Mouse (Mus musculus): ENCODE results near the gene Calcoco1. TPM values are rescaled to one million over a fixed set of nuclear protein-coding genes. Genes with fewer than 3 reads are reported as not detected.
A peak's percentile ranks its signal among the peaks of the same experiment; 100 is the strongest.
"Not testable (repeated sequence)": the region's sequence is repeated elsewhere in the genome, so short reads cannot be mapped to it uniquely, and the experiment has no call there.

The Calcoco1 gene
- polyA plus RNA-seq, 1 experiment from 2014 or later, result 33.5 TPM

DNA sequence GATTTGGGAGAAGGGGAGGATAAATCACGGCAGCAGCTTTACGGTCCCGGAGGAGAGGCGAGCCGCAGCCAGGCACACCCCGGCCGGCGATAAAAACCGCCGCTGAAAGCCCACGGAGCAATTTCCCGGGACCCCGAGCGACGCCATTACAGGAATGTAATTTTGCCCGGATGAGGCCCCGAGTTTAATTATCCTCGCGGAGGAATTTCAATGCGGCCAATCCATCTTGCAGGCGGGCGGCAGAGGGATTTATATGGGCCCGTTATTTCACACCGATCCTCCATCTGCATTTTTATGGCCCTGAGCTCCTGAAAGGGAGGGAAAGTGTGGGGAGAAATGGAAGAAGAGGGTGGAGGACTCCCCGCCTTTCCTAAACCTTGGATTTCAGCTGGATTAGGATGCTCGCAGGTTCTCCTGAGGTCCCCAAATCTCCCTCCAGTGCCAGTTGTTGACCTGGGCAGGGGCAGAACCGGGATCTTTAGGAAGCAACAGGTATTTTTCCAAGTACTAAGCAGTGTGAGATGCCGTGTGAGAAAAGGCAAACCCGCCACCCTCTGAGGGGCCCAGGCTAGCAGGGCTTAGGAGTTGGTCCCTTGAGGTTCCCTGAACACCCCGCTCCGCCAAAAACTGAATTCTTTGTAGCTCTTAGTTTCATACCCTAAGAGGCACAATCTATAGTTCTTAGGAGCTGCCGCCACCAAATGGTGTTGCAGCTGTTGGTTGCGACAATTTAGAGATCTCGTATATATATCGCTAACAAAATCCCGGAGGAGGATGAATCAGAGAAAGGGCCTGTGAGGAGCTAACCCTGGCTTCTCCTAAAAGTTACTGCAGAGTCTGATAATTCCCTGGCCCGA, 49.5 kb downstream of the Calcoco1 start, which contains the start of gene Atp5g2:
Atp5g2 (minus strand) TSS at position 138 of the 857 bp plus-strand sequence.
- Histone ChIP-seq H3K4me3 (peak within 1 kb of the TSS; percentile 87), H3K27me3 (ENCODE audit: low read depth, poor library complexity, severe bottlenecking) (no peaks in the 10 kb centered on the region), H3K27ac (peak within 1 kb of the TSS; percentile 100), H3K9me3 (replicated peaks) (no peaks in the 10 kb centered on the region), H3K36me3 (peaks cover 19% of the 10 kb centered on the region), H3K4me1 (peaks cover 49% of the 10 kb centered on the region)
- DNase-seq (ENCODE audit: low spot score), result peak; percentile 72
- WGBS, result 2% methylated on average over 37 of the region's 37 CpGs

DNA sequence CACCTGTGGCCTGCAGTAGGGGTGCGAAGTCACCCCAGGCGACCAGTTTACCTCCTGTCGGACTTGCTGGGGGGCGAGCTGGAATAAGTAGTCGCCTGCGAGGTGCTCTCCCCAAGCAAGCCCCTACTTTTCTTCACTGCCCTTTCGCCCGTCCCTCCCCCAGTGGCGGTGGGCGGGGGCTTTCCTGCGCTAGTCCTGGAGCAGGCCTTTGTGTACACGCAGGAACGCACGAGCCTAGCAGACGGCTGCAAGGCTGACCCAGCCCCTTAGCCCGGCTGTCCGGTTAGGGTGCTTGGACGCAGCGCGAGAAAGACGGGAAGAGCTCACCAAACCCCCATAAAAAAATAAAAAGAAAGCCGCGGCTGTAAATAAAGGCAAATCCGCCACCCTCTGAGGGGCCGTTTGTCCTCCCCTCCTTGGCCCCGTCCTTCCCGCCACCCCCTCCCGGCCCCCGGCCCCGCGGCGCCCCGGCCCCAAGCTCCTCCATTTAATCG, 50.2 kb downstream of the Calcoco1 start:
- WGBS, result under 1% methylated on average over 33 of the region's 34 CpGs
- peak; percentile 91 for DNase-seq (ENCODE audit: low spot score)
- H3K27ac ChIP-seq, result peak overlapping the region; percentile 100

DNA sequence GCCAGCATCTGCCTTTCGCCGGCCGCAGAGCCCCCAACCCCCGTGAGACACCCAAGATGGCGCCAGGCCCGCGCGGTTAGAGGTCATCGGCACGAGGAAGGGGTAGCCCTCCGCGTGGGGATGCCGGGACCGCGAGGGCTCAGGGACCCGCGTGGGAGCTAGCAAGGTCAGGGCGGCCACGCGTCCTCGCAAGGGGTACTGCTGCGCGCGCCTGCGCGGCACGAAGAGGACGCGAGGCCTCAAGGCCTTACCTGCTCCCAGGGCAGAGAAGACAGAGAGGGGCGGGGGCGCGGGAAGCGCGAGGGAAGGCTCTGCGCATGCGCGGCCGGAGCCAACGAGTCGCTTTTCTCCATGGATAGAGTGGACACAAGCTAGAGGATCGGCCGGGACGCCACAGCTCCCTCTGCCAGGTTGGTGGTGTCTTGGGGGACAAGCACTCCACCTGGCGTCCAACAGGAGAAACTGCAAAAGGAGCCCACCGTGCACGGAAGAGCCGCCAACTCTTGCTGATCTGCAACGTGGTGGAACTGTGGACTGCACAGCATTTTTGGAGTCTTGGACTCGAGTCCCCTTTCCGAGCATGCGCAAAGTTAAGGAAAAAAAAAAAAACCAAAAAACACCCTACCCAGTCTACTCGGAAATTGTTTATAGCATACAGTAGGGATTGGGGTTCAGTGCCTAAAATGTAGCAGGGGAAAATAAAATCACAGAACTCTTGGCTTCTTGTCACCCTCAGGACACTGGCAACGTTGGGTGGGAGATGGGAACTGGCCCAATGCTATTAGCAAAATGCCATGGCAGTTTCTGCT, 51.0 kb downstream of the Calcoco1 start:
- peaks cover 49% of the 10 kb centered on the region for H3K4me1 ChIP-seq
- H3K36me3 ChIP-seq, result peaks cover 34% of the 10 kb centered on the region
- peak overlapping the region; percentile 100 for H3K27ac ChIP-seq
- H3K4me3 ChIP-seq, result peak overlapping the region; percentile 87
- DNase-seq (ENCODE audit: low spot score), result peak; percentile 100
- under 1% methylated on average over 53 of the region's 53 CpGs for WGBS
- H3K27me3 ChIP-seq (ENCODE audit: low read depth, poor library complexity, severe bottlenecking), result no peaks in the 10 kb centered on the region
- no peaks in the 10 kb centered on the region for H3K9me3 ChIP-seq (replicated peaks)

More for the DNA sequence above, 50.2 kb downstream of the Calcoco1 start:
- Histone ChIP-seq H3K27me3 (ENCODE audit: low read depth, poor library complexity, severe bottlenecking) (no peaks in the 10 kb centered on the region), H3K4me1 (peaks cover 49% of the 10 kb centered on the region), H3K4me3 (peak overlapping the region; percentile 87), H3K36me3 (peaks cover 26% of the 10 kb centered on the region), H3K9me3 (replicated peaks) (no peaks in the 10 kb centered on the region)

DNA sequence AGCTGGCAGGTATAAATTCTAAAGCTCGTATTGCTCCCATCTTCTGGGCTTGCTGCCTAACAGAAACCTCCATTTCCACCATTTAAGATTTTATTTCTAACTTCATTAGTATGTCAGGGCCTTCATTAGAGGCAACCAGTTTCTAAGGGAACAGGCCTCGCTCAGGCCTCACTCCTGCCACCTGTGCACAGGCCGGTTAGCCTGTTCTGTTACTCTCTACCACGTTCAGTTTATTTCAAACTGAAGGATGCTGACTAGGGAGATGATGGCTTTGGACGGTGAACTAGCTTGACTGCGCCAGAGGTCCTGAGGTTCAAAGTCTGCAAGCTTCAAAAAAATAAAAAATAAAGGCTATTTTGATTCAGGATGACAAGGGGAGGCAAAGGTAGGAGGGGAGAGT, 51.7 kb downstream of the Calcoco1 start:
- H3K4me1 ChIP-seq, result peaks cover 49% of the 10 kb centered on the region
- WGBS, result 19% methylated on average over 6 of the region's 6 CpGs
- H3K4me3 ChIP-seq, result peak overlapping the region; percentile 87
- no peaks in the 10 kb centered on the region for H3K9me3 ChIP-seq (replicated peaks)
- H3K36me3 ChIP-seq, result peaks cover 41% of the 10 kb centered on the region
- H3K27me3 ChIP-seq (ENCODE audit: low read depth, poor library complexity, severe bottlenecking), result no peaks in the 10 kb centered on the region
- no peak for DNase-seq (ENCODE audit: low spot score)
- H3K27ac ChIP-seq, result peak overlapping the region; percentile 100

DNA sequence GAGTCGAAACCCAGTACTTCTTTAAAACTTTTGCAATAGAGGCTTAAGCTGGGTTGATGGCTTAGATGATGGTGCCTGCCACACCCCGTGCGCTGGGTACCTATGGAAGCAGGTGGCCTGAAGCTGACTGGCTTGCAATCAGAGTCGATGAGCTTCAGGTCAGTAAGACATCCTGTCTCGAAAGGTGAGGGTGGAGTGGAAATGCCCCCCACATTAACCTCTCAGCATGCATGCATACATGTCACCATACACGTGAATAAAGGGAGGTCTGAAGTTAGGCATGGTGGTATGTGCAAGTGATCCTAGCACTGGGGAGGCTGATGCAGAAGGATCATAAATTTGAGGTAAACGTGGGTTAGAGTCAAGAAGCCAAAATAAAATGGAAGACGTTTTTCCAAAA, 52.4 kb downstream of the Calcoco1 start:
- Histone ChIP-seq H3K4me1 (peaks cover 49% of the 10 kb centered on the region), H3K27me3 (ENCODE audit: low read depth, poor library complexity, severe bottlenecking) (no peaks in the 10 kb centered on the region), H3K9me3 (replicated peaks) (no peaks in the 10 kb centered on the region), H3K36me3 (peaks cover 48% of the 10 kb centered on the region), H3K27ac (peak overlapping the region; percentile 32; the same call in 1 of the 2 replicates), H3K4me3 (peak overlapping the region; percentile 87; the same call in 1 of the 2 replicates)
- DNase-seq (ENCODE audit: low spot score), result no peak
- 89% methylated on average over 8 of the region's 8 CpGs for WGBS

DNA sequence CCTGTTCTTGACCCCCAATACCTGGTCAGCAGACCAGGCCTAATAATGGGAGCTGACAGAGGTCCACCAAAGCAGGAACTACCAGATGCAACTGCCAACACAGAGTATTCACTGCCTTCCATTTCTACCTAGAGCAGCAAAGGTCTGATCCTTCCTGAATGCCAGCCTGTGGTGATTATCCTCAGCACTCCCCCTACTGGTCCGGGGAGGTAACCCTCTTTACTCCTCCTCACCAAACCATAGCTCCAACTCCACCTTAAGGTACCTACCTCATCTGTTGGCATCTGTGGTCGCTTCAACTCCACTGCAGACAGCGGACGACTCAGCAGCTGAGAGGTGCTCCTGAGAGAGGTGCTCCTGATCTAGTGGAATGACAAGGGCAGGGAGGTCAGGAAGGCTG, 56.5 kb downstream of the Calcoco1 start:
- DNase-seq (ENCODE audit: low spot score), result peak; percentile 53
- H3K36me3 ChIP-seq, result peaks cover 88% of the 10 kb centered on the region
- no peak overlapping the region for H3K27ac ChIP-seq
- H3K4me1 ChIP-seq, result peaks cover 12% of the 10 kb centered on the region
- no peaks in the 10 kb centered on the region for H3K9me3 ChIP-seq (replicated peaks)
- WGBS, result 55% methylated on average over 4 of the region's 4 CpGs
- H3K4me3 ChIP-seq, result no peak overlapping the region
- no peaks in the 10 kb centered on the region for H3K27me3 ChIP-seq (ENCODE audit: low read depth, poor library complexity, severe bottlenecking)

DNA sequence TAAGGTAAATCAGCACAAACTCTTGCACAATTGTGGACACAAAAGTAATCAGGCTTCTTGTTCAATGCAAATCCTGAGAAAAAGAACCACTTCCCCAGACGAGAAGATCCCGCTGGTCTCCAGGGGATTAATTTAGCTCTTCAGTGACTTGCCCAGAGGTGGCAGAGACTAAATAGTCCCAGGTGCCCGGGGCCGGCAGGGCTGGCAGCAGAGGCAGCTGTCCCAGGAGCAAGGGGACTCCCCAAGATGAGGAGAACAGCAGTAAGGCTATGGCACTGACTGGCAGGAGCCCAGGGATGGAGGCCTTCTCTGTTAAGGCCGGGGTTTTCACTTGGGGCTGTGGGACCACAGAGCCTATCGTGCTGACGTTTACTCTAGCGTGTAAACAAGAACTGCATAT, 58.2 kb downstream of the Calcoco1 start:
- Histone ChIP-seq H3K27me3 (ENCODE audit: low read depth, poor library complexity, severe bottlenecking) (no peaks in the 10 kb centered on the region), H3K27ac (no peak overlapping the region), H3K9me3 (replicated peaks) (no peaks in the 10 kb centered on the region), H3K4me3 (no peak overlapping the region), H3K36me3 (peaks cover 88% of the 10 kb centered on the region), H3K4me1 (no peaks in the 10 kb centered on the region)
- 89% methylated on average over 8 of the region's 8 CpGs for WGBS
- DNase-seq (ENCODE audit: low spot score), result no peak

DNA sequence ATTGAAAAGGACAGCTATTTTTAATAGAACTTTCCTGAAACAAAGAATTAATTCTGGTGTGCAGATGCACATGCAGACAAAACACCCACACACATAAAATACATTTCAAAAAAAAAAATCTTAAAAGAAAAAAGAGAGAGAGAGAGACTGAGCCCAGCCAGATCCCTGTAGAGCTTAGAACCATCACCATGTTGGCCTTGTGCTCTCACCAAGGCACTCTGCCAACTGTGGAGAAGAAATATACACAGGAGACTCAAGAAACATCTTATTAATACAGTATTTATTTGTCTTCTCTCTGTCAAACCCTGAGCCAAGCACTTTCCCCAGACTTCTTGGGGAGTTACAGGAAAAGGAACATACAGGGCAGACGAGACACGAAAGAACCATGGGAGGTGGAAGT, 59.4 kb downstream of the Calcoco1 start:
- H3K36me3 ChIP-seq, result peaks cover 77% of the 10 kb centered on the region
- 100% methylated on average over 2 of the region's 2 CpGs for WGBS
- H3K9me3 ChIP-seq (replicated peaks), result not testable (repeated sequence)

DNA sequence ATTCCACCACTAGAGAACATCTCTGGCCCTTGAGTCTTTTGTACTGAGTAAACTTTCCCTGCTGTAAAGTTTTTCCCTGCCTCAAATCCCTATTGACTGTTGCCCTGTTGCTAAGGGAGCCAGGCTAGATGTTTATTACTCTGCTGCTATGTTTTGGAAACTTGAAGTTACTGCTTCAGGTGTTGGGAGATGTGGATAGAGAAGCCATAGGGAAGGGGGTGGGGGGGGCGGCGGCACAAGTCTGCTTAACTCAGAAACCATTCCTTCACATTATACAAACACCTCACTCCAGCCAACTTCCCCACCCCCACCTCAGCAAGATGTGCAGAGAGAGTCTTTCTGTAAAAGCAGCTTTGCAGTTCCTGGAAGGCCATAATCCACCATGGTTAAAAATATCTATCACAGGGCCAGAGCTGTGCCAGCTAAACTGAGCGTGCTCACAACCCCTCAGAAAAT, 64.0 kb downstream of the Calcoco1 start:
- DNase-seq (ENCODE audit: low spot score), result no peak
- Histone ChIP-seq H3K4me3 (no peak overlapping the region), H3K27ac (no peak overlapping the region; the same call in 1 of the 2 replicates), H3K36me3 (peaks cover 31% of the 10 kb centered on the region), H3K9me3 (replicated peaks) (no peaks in the 10 kb centered on the region), H3K27me3 (ENCODE audit: low read depth, poor library complexity, severe bottlenecking) (no peaks in the 10 kb centered on the region), H3K4me1 (no peaks in the 10 kb centered on the region)
- 60% methylated on average over 3 of the region's 3 CpGs for WGBS

More for the DNA sequence above, 59.4 kb downstream of the Calcoco1 start:
- not testable (repeated sequence) for H3K27ac ChIP-seq; H3K4me3 ChIP-seq; H3K4me1 ChIP-seq; H3K27me3 ChIP-seq (ENCODE audit: low read depth, poor library complexity, severe bottlenecking); DNase-seq (ENCODE audit: low spot score)

MicroRNA genes within 50 kb of the gene (microRNA counts, 519-probe panel; counts per million panel counts)
- 684 counts per million, percentile 72 among the panel's probes with 10 or more counts for microRNA mmu-miR-688

Small RNA genes within 50 kb of the gene (microRNA-seq; reads per million reads assigned to microRNA genes)
- gene Mir688, result 0.88 reads per million

Other genes starting within 250 kb of the Calcoco1 start
- 3.8 and 4.8 TPM in 2 replicates for gene Gm10337, start 218.5 kb downstream of the Calcoco1 start, polyA plus RNA-seq (2016; fragmentation: Nextera tagmentation; extraction: Ambion mirVana)
- 23.8 and 27.7 TPM in 2 replicates for gene Map3k12, start 205.1 kb downstream of the Calcoco1 start, polyA plus RNA-seq (2016; fragmentation: Nextera tagmentation; extraction: Ambion mirVana)
- 143 and 150 TPM in 2 replicates for gene Tarbp2, start 204.0 kb downstream of the Calcoco1 start, polyA plus RNA-seq (2016; fragmentation: Nextera tagmentation; extraction: Ambion mirVana)
- 1.7 and 1.8 TPM in 2 replicates for gene Npff, start 197.2 kb downstream of the Calcoco1 start, polyA plus RNA-seq (2016; fragmentation: Nextera tagmentation; extraction: Ambion mirVana)
- 0.31 TPM in 1 of 2 replicates, not detected in the other for gene Gm28047, start 97.1 kb downstream of the Calcoco1 start, polyA plus RNA-seq (2016; fragmentation: Nextera tagmentation; extraction: Ambion mirVana)
- 22.2 and 27.0 TPM in 2 replicates for gene Atf7, start 96.7 kb downstream of the Calcoco1 start, polyA plus RNA-seq (2016; fragmentation: Nextera tagmentation; extraction: Ambion mirVana)
- 61.8 and 74.3 TPM in 2 replicates for gene Atp5g2, start 49.8 kb downstream of the Calcoco1 start, polyA plus RNA-seq (2016; fragmentation: Nextera tagmentation; extraction: Ambion mirVana)
- 0.51 and 1.2 TPM in 2 replicates for gene Hoxc13, start 198.9 kb upstream of the Calcoco1 start, polyA plus RNA-seq (2016; fragmentation: Nextera tagmentation; extraction: Ambion mirVana)
- 0.36 TPM in 1 of 2 replicates, not detected in the other for gene Hoxc12, start 214.6 kb upstream of the Calcoco1 start, polyA plus RNA-seq (2016; fragmentation: Nextera tagmentation; extraction: Ambion mirVana)
- 2.4 and 4.7 TPM in 2 replicates for gene Hoxc11, start 232.2 kb upstream of the Calcoco1 start, polyA plus RNA-seq (2016; fragmentation: Nextera tagmentation; extraction: Ambion mirVana)
- gene Hoxc10, start 244.6 kb upstream of the Calcoco1 start, polyA plus RNA-seq (2016; fragmentation: Nextera tagmentation; extraction: Ambion mirVana), result 21.4 and 51.4 TPM in 2 replicates
- gene Hoxc5, start 245.3 kb upstream of the Calcoco1 start, polyA plus RNA-seq (2016; fragmentation: Nextera tagmentation; extraction: Ambion mirVana), result 10.6 and 12.7 TPM in 2 replicates